Mouse (Mus musculus): ENCODE data around the gene Ap4s1.

GRCm38 (mm10) chr12:51709741-51710140 lies 18.9 kb downstream of the Ap4s1 start:
- TF ChIP-seq ZNF384 (IDR thresholded peaks at IDR 0.05; ENCODE audit: low read depth, low read length) (no peak), CHD2 (IDR thresholded peaks at IDR 0.05; ENCODE audit: low read depth, low read length) (no peak), ZC3H11A (IDR thresholded peaks at IDR 0.05; ENCODE audit: borderline replicate concordance, low read depth, low read length) (no peak), MAFK (IDR thresholded peaks at IDR 0.05; ENCODE audit: insufficient read depth, low read depth, low read length) (no peak), HCFC1 (IDR thresholded peaks at IDR 0.05; ENCODE audit: borderline replicate concordance, insufficient read depth, low read length) (no peak)

Measured in ES-E14 (cell line).